Mouse (Mus musculus): Measurements from ENCODE around the gene Ccdc30. TPM values are rescaled to one million over a fixed set of nuclear protein-coding genes. Genes with fewer than 3 reads are reported as not detected.
"Not testable (repeated sequence)": the region's sequence is repeated elsewhere in the genome, so short reads cannot be mapped to it uniquely, and the experiment has no call there.

The Ccdc30 gene
- polyA plus RNA-seq, 1 experiment: 8.8 TPM

DNA sequence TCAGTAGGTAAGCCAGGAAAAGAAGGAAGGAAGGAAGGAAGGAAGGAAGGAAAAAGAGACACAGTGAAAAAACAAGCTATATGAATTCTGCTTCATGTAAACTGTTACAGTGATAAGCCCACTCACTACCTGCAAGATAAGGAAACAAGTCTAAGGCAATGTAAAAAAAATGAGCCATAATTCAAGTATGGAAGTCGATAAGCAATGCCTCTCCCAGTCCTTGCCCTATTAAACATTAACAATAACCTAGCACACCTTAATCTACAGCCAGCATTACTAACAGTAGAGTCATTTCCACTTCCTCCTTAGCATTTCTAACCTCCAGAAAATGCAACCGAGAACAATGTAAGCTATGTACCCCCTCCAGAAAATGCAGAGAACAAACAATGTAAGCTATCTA, 130.0 kb downstream of the Ccdc30 start:
- WGBS: 73% methylated on average over 2 of the region's 2 CpGs
- H3K27me3 ChIP-seq (ENCODE audit: control insufficient read depth, insufficient read depth, low read length): no peaks in the 10 kb centered on the region
- TF ChIP-seq POLR2A (IDR thresholded peaks at IDR 0.05; ENCODE audit: borderline replicate concordance, insufficient read depth, low read length): no peak
- TF ChIP-seq CTCF (IDR thresholded peaks at IDR 0.05; ENCODE audit: borderline replicate concordance, insufficient read depth, low read depth, low read length): no peak
- DNase-seq: no peak
- H3K4me1 ChIP-seq (ENCODE audit: control insufficient read depth, insufficient read depth, low read length): no peaks in the 10 kb centered on the region
- H3K27ac ChIP-seq (ENCODE audit: insufficient read depth, low read length): no peak overlapping the region
- H3K4me3 ChIP-seq (replicated peaks; ENCODE audit: insufficient read depth, low read depth, low read length): no peak overlapping the region

DNA sequence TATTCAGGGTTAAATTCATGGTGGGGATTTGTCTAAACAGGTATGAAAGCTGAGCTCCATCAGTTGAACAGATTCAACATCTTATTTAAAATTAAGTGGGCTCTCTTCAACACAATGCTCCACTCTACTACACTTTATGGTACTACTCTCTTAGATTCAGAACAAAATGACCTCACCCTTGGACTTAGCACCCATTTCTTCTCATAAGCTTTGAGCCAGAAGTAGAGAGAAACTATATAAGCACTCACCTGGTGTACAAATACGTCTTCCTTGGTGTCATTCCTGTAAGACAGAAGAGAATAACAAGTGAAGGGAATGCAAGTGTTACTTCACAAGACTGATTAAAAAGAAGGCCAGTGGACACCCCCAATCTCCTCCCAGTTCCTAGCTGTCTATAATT, 130.5 kb downstream of the Ccdc30 start:
- TF ChIP-seq CTCF (IDR thresholded peaks at IDR 0.05; ENCODE audit: borderline replicate concordance, insufficient read depth, low read depth, low read length): no peak

GRCm38 (mm10) chr4:119278784-119279183, 136.5 kb downstream of the Ccdc30 start:
- not testable (repeated sequence) for H3K4me3 ChIP-seq (replicated peaks; ENCODE audit: insufficient read depth, low read depth, low read length); DNase-seq; H3K4me1 ChIP-seq (ENCODE audit: control insufficient read depth, insufficient read depth, low read length); H3K27me3 ChIP-seq (ENCODE audit: control insufficient read depth, insufficient read depth, low read length); H3K27ac ChIP-seq (ENCODE audit: insufficient read depth, low read length)
- WGBS: 85% methylated on average over 15 of the region's 15 CpGs

More for the DNA sequence above, 130.5 kb downstream of the Ccdc30 start:
- DNase-seq: no peak
- Histone ChIP-seq H3K4me1 (ENCODE audit: control insufficient read depth, insufficient read depth, low read length) (no peaks in the 10 kb centered on the region), H3K27me3 (ENCODE audit: control insufficient read depth, insufficient read depth, low read length) (no peaks in the 10 kb centered on the region), H3K27ac (ENCODE audit: insufficient read depth, low read length) (no peak overlapping the region), H3K4me3 (replicated peaks; ENCODE audit: insufficient read depth, low read depth, low read length) (no peak overlapping the region)
- 90% methylated on average over 1 of the region's 1 CpGs for WGBS

DNA sequence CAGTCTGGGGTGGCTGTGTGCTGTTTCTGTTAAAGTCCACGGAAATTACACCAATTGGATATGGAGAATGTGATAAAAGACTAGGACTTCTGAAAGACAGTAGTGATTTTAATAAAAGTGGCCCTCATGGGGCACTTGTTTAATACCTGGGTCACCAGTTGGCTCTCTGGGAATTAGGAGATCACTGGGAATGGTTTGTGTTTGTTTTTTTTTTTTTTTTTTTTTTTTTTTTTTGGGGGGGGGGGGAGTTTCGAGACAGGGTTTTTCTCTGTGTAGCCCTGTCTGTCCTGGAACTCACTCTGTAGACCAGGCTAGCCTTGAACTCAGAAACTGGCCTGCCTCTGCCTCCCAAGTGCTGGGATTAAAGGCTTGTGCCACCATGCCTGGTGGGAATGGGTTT, 139.6 kb downstream of the Ccdc30 start:
- no peak for DNase-seq
- H3K4me1 ChIP-seq (ENCODE audit: control insufficient read depth, insufficient read depth, low read length): no peaks in the 10 kb centered on the region
- H3K27ac ChIP-seq (ENCODE audit: insufficient read depth, low read length): peak overlapping the region; percentile 47; the same call in 1 of the 2 replicates
- TF ChIP-seq POLR2A (IDR thresholded peaks at IDR 0.05; ENCODE audit: borderline replicate concordance, insufficient read depth, low read length): no peak
- no peak for TF ChIP-seq CTCF (IDR thresholded peaks at IDR 0.05; ENCODE audit: borderline replicate concordance, insufficient read depth, low read depth, low read length)
- H3K4me3 ChIP-seq (replicated peaks; ENCODE audit: insufficient read depth, low read depth, low read length): no peak overlapping the region
- no peaks in the 10 kb centered on the region for H3K27me3 ChIP-seq (ENCODE audit: control insufficient read depth, insufficient read depth, low read length)
- 64% methylated on average over 2 of the region's 2 CpGs for WGBS

- Histone ChIP-seq H3K4me1 (ENCODE audit: control insufficient read depth, insufficient read depth, low read length) (no peaks in the 10 kb centered on the region), H3K27me3 (ENCODE audit: control insufficient read depth, insufficient read depth, low read length) (no peaks in the 10 kb centered on the region), H3K27ac (ENCODE audit: insufficient read depth, low read length) (peak overlapping the region; percentile 47; the same call in 1 of the 2 replicates), H3K4me3 (replicated peaks; ENCODE audit: insufficient read depth, low read depth, low read length) (no peak overlapping the region)
- no peak for DNase-seq
- TF ChIP-seq POLR2A (IDR thresholded peaks at IDR 0.05; ENCODE audit: borderline replicate concordance, insufficient read depth, low read length) (no peak), CTCF (IDR thresholded peaks at IDR 0.05; ENCODE audit: borderline replicate concordance, insufficient read depth, low read depth, low read length) (no peak)
- WGBS: 76% methylated on average over 2 of the region's 2 CpGs
Observed at GRCm38 (mm10) chr4:119275226-119275625, 140.1 kb downstream of the Ccdc30 start.

GRCm38 (mm10) chr4:119274627-119275026, 140.7 kb downstream of the Ccdc30 start:
- Histone ChIP-seq H3K27ac (ENCODE audit: insufficient read depth, low read length) (no peak overlapping the region), H3K27me3 (ENCODE audit: control insufficient read depth, insufficient read depth, low read length) (no peaks in the 10 kb centered on the region), H3K4me3 (replicated peaks; ENCODE audit: insufficient read depth, low read depth, low read length) (no peak overlapping the region), H3K4me1 (ENCODE audit: control insufficient read depth, insufficient read depth, low read length) (no peaks in the 10 kb centered on the region)
- DNase-seq: no peak
- 88% methylated on average over 1 of the region's 1 CpGs for WGBS
- TF ChIP-seq CTCF (IDR thresholded peaks at IDR 0.05; ENCODE audit: borderline replicate concordance, insufficient read depth, low read depth, low read length): no peak
- no peak for TF ChIP-seq POLR2A (IDR thresholded peaks at IDR 0.05; ENCODE audit: borderline replicate concordance, insufficient read depth, low read length)

Other genes with a start within 250 kb of the Ccdc30 start
- gene Zfp691, start 241.3 kb downstream of the Ccdc30 start, polyA plus RNA-seq (2012; rRNA removed): 6.4 and 10.0 TPM in 2 replicates
- gene Ermap, start 225.5 kb downstream of the Ccdc30 start, polyA plus RNA-seq (2012; rRNA removed): 0.22 and 0.28 TPM in 2 replicates
- gene Svbp, start 220.2 kb downstream of the Ccdc30 start, polyA plus RNA-seq (2012; rRNA removed): 25.7 and 26.4 TPM in 2 replicates
- gene Tmem269, start 197.3 kb downstream of the Ccdc30 start, polyA plus RNA-seq (2012; rRNA removed): 0.82 and 0.92 TPM in 2 replicates
- 10.7 and 11.9 TPM in 2 replicates for gene AU022252, start 182.8 kb downstream of the Ccdc30 start, polyA plus RNA-seq (2012; rRNA removed)
- gene P3h1, start 182.6 kb downstream of the Ccdc30 start, polyA plus RNA-seq (2012; rRNA removed): 12.3 and 14.7 TPM in 2 replicates
- 0.20 and 0.32 TPM in 2 replicates for gene Cldn19, start 160.1 kb downstream of the Ccdc30 start, polyA plus RNA-seq (2012; rRNA removed)
- gene Ybx1, start 120.9 kb downstream of the Ccdc30 start, polyA plus RNA-seq (2012; rRNA removed): 182 and 189 TPM in 2 replicates
- 26.3 and 26.5 TPM in 2 replicates for gene Ppih, start 95.0 kb downstream of the Ccdc30 start, polyA plus RNA-seq (2012; rRNA removed)
- 14.1 and 16.1 TPM in 2 replicates for gene Ppcs, start 6.9 kb upstream of the Ccdc30 start, polyA plus RNA-seq (2012; rRNA removed)
- gene Zmynd12, start 7.3 kb upstream of the Ccdc30 start, polyA plus RNA-seq (2012; rRNA removed): 0.64 and 0.81 TPM in 2 replicates
- gene Rimkla, start 77.1 kb upstream of the Ccdc30 start, polyA plus RNA-seq (2012; rRNA removed): 35.4 and 39.2 TPM in 2 replicates
- 32.3 and 34.9 TPM in 2 replicates for gene Foxj3, start 121.5 kb upstream of the Ccdc30 start, polyA plus RNA-seq (2012; rRNA removed)
- 8.6 and 9.4 TPM in 2 replicates for gene Frg2f1, start 124.0 kb upstream of the Ccdc30 start, polyA plus RNA-seq (2012; rRNA removed)
- gene Guca2a, start 222.2 kb upstream of the Ccdc30 start, polyA plus RNA-seq (2012; rRNA removed): not detected in 2 replicates
- not detected in 2 replicates for gene Guca2b, start 243.4 kb upstream of the Ccdc30 start, polyA plus RNA-seq (2012; rRNA removed)